Mouse (Mus musculus) MEL (cell line): Measurements from ENCODE around the gene Cacng3. TPM values are rescaled to one million over a fixed set of nuclear protein-coding genes. Genes with fewer than 3 reads are reported as not detected.

Experiments
- DNase-seq: peaks from one replicate; pipeline ENCODE4 v3.0.0; 2011; ENCODE audit warnings: low read depth, low spot score
- H3K27ac ChIP-seq: 2 replicates; pipeline ENCODE4 v1.5.1; 2012; ENCODE audit warnings: low read depth, mild to moderate bottlenecking, control low read depth, low read length, moderate library complexity; ENCODE audit not compliant: control insufficient read depth
- H3K27me3 ChIP-seq, 2 experiments: fragments of 150-350 bp in 1 of 2; sonication (generic) in 1 of 2; 2 replicates each; pipeline ENCODE4 v1.6.1; 2012; ENCODE audit warnings: low read length in 2 of 2, mild to moderate bottlenecking in 2 of 2, improper control_type of control experiment in 1 of 2, moderate library complexity in 1 of 2; ENCODE audit not compliant: insufficient read depth in 2 of 2, control insufficient read depth in 1 of 2
- H3K36me3 ChIP-seq, 2 experiments: 2 replicates each; pipeline ENCODE4 v1.6.1; 2012 to 2014; ENCODE audit warnings: low read length in 2 of 2, improper control_type of control experiment in 1 of 2, inconsistent platforms in 1 of 2, mild to moderate bottlenecking in 1 of 2; ENCODE audit not compliant: insufficient read depth in 2 of 2, control insufficient read depth in 1 of 2
- H3K4me1 ChIP-seq, 2 experiments: fragments of 150-350 bp in 1 of 2; sonication (generic) in 1 of 2; 2 replicates each; pipeline ENCODE4 v1.6.1; 2012; ENCODE audit warnings: low read length in 2 of 2, improper control_type of control experiment in 1 of 2, mild to moderate bottlenecking in 1 of 2; ENCODE audit not compliant: insufficient read depth in 2 of 2, control insufficient read depth in 1 of 2
- H3K4me3 ChIP-seq, 2 experiments: fragments of 150-350 bp in 1 of 2; sonication (generic) in 1 of 2; 2 replicates each; pipeline ENCODE4 v1.5.1; 2012; ENCODE audit warnings: low read depth in 2 of 2, low read length in 2 of 2, mild to moderate bottlenecking in 2 of 2, moderate library complexity in 2 of 2, control low read depth in 1 of 2, improper control_type of control experiment in 1 of 2; ENCODE audit not compliant: control insufficient read depth in 1 of 2, insufficient read depth in 1 of 2
- H3K79me2 ChIP-seq: 2 replicates; pipeline ENCODE4 v1.6.1; 2012; ENCODE audit warnings: mild to moderate bottlenecking, low read length, moderate library complexity; ENCODE audit not compliant: control insufficient read depth, poor library complexity, insufficient read depth
- H3K9ac ChIP-seq: 2 replicates; pipeline ENCODE4 v1.6.1; 2012; ENCODE audit warnings: low read depth, mild to moderate bottlenecking, control low read depth, low read length, moderate library complexity; ENCODE audit not compliant: control insufficient read depth, poor library complexity, severe bottlenecking
- H3K9me3 ChIP-seq: fragments of 150-350 bp; sonication (generic); replicated peaks from 2 replicates; pipeline ENCODE4 v1.6.1; 2012; ENCODE audit warnings: mild to moderate bottlenecking, low read length, improper control_type of control experiment, moderate library complexity; ENCODE audit not compliant: insufficient read depth
- EP300 ChIP-seq, 2 experiments: IDR thresholded peaks; 2 replicates each; pipeline ENCODE4 v1.6.1; 2011; ENCODE audit warnings: improper control_type of control experiment in 2 of 2, low read length in 2 of 2, low read depth in 1 of 2, mild to moderate bottlenecking in 1 of 2
- GABPA ChIP-seq: IDR thresholded peaks from 2 replicates; pipeline ENCODE4 v1.6.1; 2012; ENCODE audit warnings: low read depth, mild to moderate bottlenecking, inconsistent platforms, low read length, improper control_type of control experiment, moderate library complexity
- KAT2A ChIP-seq: conservative IDR thresholded peaks from 2 replicates; pipeline ENCODE4 v1.6.1; 2012; ENCODE audit warnings: low read depth, low read length, improper control_type of control experiment, inconsistent platforms
- MAX ChIP-seq: IDR thresholded peaks from 2 replicates; pipeline ENCODE4 v1.6.1; 2011; ENCODE audit warnings: low read length, improper control_type of control experiment
- MYB ChIP-seq: IDR thresholded peaks from 2 replicates; pipeline ENCODE4 v1.6.1; 2011; ENCODE audit warnings: mild to moderate bottlenecking, low read depth, low read length, improper control_type of control experiment
- MYC ChIP-seq: IDR thresholded peaks from 2 replicates; pipeline ENCODE4 v1.6.1; 2011; ENCODE audit warnings: low read depth, mild to moderate bottlenecking, low read length, improper control_type of control experiment, moderate library complexity
- NRF1 ChIP-seq: IDR thresholded peaks from 2 replicates; pipeline ENCODE4 v1.6.1; 2014; ENCODE audit warnings: low read depth, mild to moderate bottlenecking, inconsistent platforms, low read length, improper control_type of control experiment, moderate library complexity; ENCODE audit not compliant: poor library complexity, insufficient read depth, severe bottlenecking
- POLR2AphosphoS2 ChIP-seq: IDR thresholded peaks from 2 replicates; pipeline ENCODE4 v1.6.1; 2011; ENCODE audit warnings: low read length, improper control_type of control experiment
- POLR2AphosphoS5 ChIP-seq: IDR thresholded peaks from 2 replicates; pipeline ENCODE4 v1.6.1; 2012; ENCODE audit warnings: low read depth, borderline replicate concordance, mild to moderate bottlenecking, inconsistent platforms, low read length, moderate library complexity, mixed read lengths
- RCOR1 ChIP-seq: IDR thresholded peaks from 2 replicates; pipeline ENCODE4 v1.6.1; 2012; ENCODE audit warnings: low read depth, mild to moderate bottlenecking, inconsistent platforms, low read length, improper control_type of control experiment
- SIN3A ChIP-seq: IDR thresholded peaks from 2 replicates; pipeline ENCODE4 v1.6.1; 2012; ENCODE audit warnings: low read length, improper control_type of control experiment, inconsistent platforms
- SMC3 ChIP-seq: IDR thresholded peaks from 2 replicates; pipeline ENCODE4 v1.6.1; 2011; ENCODE audit warnings: low read depth, low read length, improper control_type of control experiment
- UBTF ChIP-seq: IDR thresholded peaks from 2 replicates; pipeline ENCODE4 v1.6.1; 2012; ENCODE audit warnings: low read depth, mild to moderate bottlenecking, inconsistent platforms, low read length, improper control_type of control experiment, moderate library complexity, borderline replicate concordance; ENCODE audit not compliant: insufficient read depth
- USF1 ChIP-seq: IDR thresholded peaks from 2 replicates; pipeline ENCODE4 v1.6.1; 2014; ENCODE audit warnings: low read depth, mild to moderate bottlenecking, inconsistent platforms, low read length, improper control_type of control experiment, moderate library complexity
- ZC3H11A ChIP-seq: IDR thresholded peaks from 2 replicates; pipeline ENCODE4 v1.6.1; 2012; ENCODE audit warnings: low read depth, mild to moderate bottlenecking, inconsistent platforms, low read length, improper control_type of control experiment
- ZNF384 ChIP-seq: IDR thresholded peaks from 2 replicates; pipeline ENCODE4 v1.6.1; 2012; ENCODE audit warnings: low read depth, mild to moderate bottlenecking, inconsistent platforms, low read length, improper control_type of control experiment
- polyA plus RNA-seq, 2 experiments: library from polyadenylated mRNA; stranded (reverse) in 1 of 2; unstranded in 1 of 2; fragments of >175 nt in 1 of 2; fragments of >200 nt in 1 of 2; gene quantifications; 2 replicates each; pipeline versions ENCODE4 v1.2.1 to v1.2.4; 2012; ENCODE audit warnings: low replicate concordance in 2 of 2, low read depth in 1 of 2; ENCODE audit not compliant: insufficient read length in 2 of 2, insufficient read depth in 1 of 2, missing spikeins in 1 of 2
- total RNA-seq: library from RNA; depleted of rRNA; stranded (reverse); fragments of 300-350 nt; gene quantifications from 2 replicates; pipeline ENCODE4 v1.2.3, GENCODE M21; 2012

The Cacng3 gene
- total and polyA plus RNA-seq, 3 experiments = not detected

DNA sequence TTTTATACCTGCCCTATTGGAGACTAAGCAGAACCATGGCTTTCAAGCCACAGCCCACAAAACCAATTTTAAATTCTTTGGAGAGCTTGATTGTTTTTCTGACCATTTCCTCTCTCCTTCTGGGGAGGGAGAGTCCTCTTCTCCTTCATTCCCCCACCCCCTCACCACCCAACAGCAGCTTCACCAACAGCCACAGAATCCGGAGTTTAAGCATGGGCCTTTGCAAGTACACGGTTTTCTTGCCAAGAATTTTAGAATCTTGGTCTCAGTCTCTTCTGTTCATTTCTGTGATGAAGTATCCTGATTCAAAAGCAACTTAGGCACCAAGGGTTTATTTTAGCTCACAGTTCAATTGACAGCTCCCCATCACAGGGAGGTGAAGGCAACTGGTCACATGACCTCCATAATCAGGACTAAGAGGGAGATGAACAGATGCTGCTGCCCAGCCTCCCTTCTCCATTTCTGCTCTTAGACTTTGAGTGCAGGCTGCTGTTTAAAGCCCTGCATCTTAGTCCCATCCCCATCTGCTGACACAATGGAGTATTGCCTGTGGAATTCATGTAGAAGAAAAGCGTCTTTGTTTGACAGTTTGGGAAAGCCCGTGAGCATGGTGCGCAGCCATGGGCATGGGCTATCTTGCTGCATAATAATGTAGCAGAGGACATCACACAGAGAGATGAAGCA is 85.8 kb downstream of the Cacng3 start:
- H3K9me3 ChIP-seq = no peaks in the 10 kb centered on the region

DNA sequence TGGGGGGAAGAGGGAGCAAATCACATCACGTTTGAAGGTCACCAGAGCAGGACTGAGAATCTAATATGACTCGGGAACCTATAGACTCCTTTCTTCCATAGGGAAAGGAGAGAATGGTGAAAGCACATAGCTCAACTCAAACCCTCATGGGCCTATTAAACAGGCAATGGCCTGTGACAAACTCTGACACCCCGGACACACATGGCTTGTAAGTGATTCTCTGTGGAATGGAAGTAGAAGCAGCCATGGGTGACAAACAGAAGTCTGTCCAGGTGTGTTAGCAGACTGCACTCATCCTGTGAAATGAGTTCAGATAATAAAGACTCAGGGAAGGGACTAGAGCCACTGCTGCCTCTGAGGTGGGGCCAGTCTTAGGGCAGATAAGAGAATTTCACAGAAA is 88.4 kb downstream of the Cacng3 start:
- no peak overlapping the region for H3K4me3 ChIP-seq
- no peaks in the 10 kb centered on the region for H3K27me3 ChIP-seq
- H3K4me1 ChIP-seq = no peaks in the 10 kb centered on the region
- no peak for TF ChIP-seq NRF1
- no peak for DNase-seq
- H3K79me2 ChIP-seq = no peaks in the 10 kb centered on the region
- H3K9me3 ChIP-seq = no peaks in the 10 kb centered on the region
- no peaks in the 10 kb centered on the region for H3K36me3 ChIP-seq
- no peak overlapping the region for H3K9ac ChIP-seq
- no peak overlapping the region for H3K27ac ChIP-seq

More for the DNA sequence above, 85.8 kb downstream of the Cacng3 start:
- Histone ChIP-seq H3K27me3 (no peaks in the 10 kb centered on the region), H3K36me3 (no peaks in the 10 kb centered on the region), H3K27ac (no peak overlapping the region), H3K4me3 (no peak overlapping the region), H3K9ac (no peak overlapping the region), H3K4me1 (no peaks in the 10 kb centered on the region), H3K79me2 (no peaks in the 10 kb centered on the region)
- DNase-seq = no peak
- TF ChIP-seq GABPA = no peak
- TF ChIP-seq ZNF384 = no peak
- TF ChIP-seq SIN3A = no peak
- TF ChIP-seq MAX = no peak
- no peak for TF ChIP-seq RCOR1
- TF ChIP-seq EP300 (IDR thresholded peaks at IDR 0.05; ENCODE audit: low read depth in 1 of 2, low read length in 2 of 2) = no peak
- TF ChIP-seq USF1 = no peak
- no peak for TF ChIP-seq NRF1
- TF ChIP-seq SMC3 = no peak
- TF ChIP-seq POLR2AphosphoS5 = no peak
- no peak for TF ChIP-seq KAT2A
- no peak for TF ChIP-seq MYB
- TF ChIP-seq MYC = no peak
- no peak for TF ChIP-seq UBTF
- no peak for TF ChIP-seq ZC3H11A
- no peak for TF ChIP-seq POLR2AphosphoS2
